Mouse (Mus musculus) ES-CJ7 (cell line): ENCODE data around the gene C1qc.

Source experiments
- DNase-seq: peaks from one replicate; pipeline ENCODE4 v3.0.0; 2011; ENCODE audit warnings: low read depth, low spot score

C1qc gene

GRCm38 (mm10) chr4:136892811-136893210 is at the start of gene C1qc:
TSS of gene C1qc (minus strand) at chr4:136893065.
- no peak for DNase-seq

GRCm38 (mm10) chr4:136937935-136938334 is 45.1 kb upstream of the C1qc start:
- DNase-seq = no peak

- no peak for DNase-seq
Measured at GRCm38 (mm10) chr4:136937344-136937743, 44.5 kb upstream of the C1qc start.

GRCm38 (mm10) chr4:136934746-136935613 is 42.1 kb upstream of the C1qc start:
- DNase-seq = no peak

- DNase-seq = no peak
Measured at GRCm38 (mm10) chr4:136930474-136930873, 37.6 kb upstream of the C1qc start.

- peak; percentile 86 for DNase-seq
Measured at GRCm38 (mm10) chr4:136928928-136929327, 36.1 kb upstream of the C1qc start.

GRCm38 (mm10) chr4:136925804-136926203 is 32.9 kb upstream of the C1qc start:
- no peak for DNase-seq

- peak; percentile 62 for DNase-seq
Measured at GRCm38 (mm10) chr4:136924529-136924928, 31.7 kb upstream of the C1qc start.

- DNase-seq = no peak
Measured at GRCm38 (mm10) chr4:136919526-136919925, 26.7 kb upstream of the C1qc start.

GRCm38 (mm10) chr4:136918834-136919233 is 26.0 kb upstream of the C1qc start:
- DNase-seq = no peak

- DNase-seq = no peak
Measured at GRCm38 (mm10) chr4:136917165-136917524, 24.3 kb upstream of the C1qc start.

GRCm38 (mm10) chr4:136916359-136917164 is 23.7 kb upstream of the C1qc start:
- DNase-seq = no peak

GRCm38 (mm10) chr4:136912841-136913240 is 20.0 kb upstream of the C1qc start:
- no peak for DNase-seq

- no peak for DNase-seq
Measured at GRCm38 (mm10) chr4:136911804-136912203, 18.9 kb upstream of the C1qc start.

- DNase-seq = no peak
Measured at GRCm38 (mm10) chr4:136911211-136911646, 18.4 kb upstream of the C1qc start.

GRCm38 (mm10) chr4:136907809-136908208 is 14.9 kb upstream of the C1qc start:
- DNase-seq = no peak

GRCm38 (mm10) chr4:136907033-136907432 is 14.2 kb upstream of the C1qc start:
- peak; percentile 81 for DNase-seq

GRCm38 (mm10) chr4:136904767-136905539 is 12.1 kb upstream of the C1qc start:
- DNase-seq = peak; percentile 28

GRCm38 (mm10) chr4:136899154-136899553 is 6.3 kb upstream of the C1qc start:
- DNase-seq = peak; percentile 37

- no peak for DNase-seq
Measured at GRCm38 (mm10) chr4:136898637-136899036, 5.8 kb upstream of the C1qc start, which contains the start of gene C1qa. TSS of gene C1qa (minus strand) at chr4:136898803.

- DNase-seq = no peak
Measured at GRCm38 (mm10) chr4:136898084-136898598, 5.3 kb upstream of the C1qc start.
